Mouse (Mus musculus) adrenal gland, postnatal 25 days (tissue): ENCODE data around the gene Dyrk1a. TPM values are rescaled to one million over a fixed set of nuclear protein-coding genes. Genes with fewer than 3 reads are reported as not detected.

ENCODE experiments used
- DNase-seq: peaks from one replicate; pipeline ENCODE4 v3.0.0; 2021; ENCODE audit warnings: mixed read lengths
- total RNA-seq: library from RNA; stranded (reverse); gene quantifications from 2 replicates; pipeline ENCODE4 v1.2.3, GENCODE M21; 2021

Gene Dyrk1a
- total RNA-seq, 1 experiment from 2014 or later: 76.4 TPM

DNA sequence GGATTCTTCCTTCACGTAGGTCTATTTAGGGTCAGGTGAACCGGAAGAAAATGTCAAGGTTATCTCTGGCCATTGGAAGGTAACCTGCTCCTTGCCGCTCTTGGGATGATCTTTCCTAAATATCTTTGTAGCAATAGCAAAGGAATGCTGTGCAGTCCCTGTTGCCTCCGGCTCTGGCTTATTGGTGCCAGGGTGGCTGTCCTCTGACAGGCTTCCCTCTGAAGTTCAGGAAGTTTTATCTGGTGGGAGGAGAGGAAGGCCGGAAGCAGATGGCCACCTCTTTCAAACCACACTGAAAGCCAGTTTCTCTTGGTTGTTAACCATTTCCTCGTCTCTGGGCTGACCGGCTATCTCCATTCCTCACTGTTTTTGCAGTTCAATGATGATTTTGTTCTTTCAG, 10.5 kb upstream of the Dyrk1a start:
- no peak for DNase-seq

DNA sequence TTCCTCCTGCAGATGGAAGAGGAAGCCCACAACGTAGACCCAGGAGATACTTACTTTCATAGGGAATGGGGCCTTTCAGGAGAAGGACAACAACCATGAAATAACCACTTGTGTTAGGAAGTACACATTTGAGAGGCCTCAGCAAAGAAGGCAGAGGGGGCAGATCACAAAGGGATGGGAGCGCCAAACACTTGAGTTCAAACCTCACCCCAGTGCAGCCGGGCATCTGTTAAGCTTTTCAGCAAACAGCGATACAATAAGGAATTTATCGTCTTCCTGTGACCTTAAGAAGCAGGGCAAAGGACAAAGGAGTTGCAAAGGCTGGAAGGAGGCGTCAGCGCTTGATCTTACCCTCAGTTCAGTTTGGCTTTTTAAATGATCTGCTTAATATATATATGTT, 10.0 kb upstream of the Dyrk1a start:
- no peak for DNase-seq

DNA sequence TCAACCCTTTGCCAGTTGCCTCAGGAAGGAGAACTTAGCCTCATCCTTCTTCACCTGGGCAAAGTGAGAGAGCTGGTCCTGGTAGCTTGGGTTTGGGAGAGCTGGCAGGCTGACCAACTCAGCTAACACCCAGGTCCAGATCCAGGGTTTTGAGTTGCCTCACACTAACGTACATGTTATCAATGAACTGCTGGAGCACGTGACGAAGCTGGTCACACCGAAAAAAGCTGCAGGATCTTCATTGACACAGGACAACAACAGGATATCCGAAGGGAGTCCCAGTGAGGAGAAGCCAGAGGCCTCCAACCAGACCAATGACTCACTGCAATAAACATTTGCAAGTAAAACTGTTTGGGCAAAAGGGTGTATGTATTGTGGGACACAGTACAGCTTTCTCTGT, 9.2 kb upstream of the Dyrk1a start:
- no peak for DNase-seq

DNA sequence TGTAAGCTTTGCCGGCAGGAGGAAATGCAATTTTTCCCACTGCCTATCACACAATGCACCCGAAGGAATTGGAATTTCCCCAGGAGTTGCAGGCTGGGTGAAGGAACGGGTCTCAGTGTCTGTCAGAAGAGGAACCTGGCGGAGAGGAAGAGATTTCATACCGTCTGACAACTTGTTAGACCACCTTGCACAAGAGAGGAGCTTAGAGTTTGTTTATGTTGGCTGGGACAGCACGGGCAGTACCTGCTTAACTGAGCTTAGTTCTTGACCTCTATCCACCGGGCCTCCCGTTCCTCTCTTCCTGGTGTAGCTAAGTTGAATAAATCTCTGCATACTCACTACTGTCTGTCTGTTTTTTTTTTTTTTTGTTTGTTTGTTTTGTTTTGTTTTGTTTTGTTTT, 3.7 kb upstream of the Dyrk1a start:
- no peak for DNase-seq

DNA sequence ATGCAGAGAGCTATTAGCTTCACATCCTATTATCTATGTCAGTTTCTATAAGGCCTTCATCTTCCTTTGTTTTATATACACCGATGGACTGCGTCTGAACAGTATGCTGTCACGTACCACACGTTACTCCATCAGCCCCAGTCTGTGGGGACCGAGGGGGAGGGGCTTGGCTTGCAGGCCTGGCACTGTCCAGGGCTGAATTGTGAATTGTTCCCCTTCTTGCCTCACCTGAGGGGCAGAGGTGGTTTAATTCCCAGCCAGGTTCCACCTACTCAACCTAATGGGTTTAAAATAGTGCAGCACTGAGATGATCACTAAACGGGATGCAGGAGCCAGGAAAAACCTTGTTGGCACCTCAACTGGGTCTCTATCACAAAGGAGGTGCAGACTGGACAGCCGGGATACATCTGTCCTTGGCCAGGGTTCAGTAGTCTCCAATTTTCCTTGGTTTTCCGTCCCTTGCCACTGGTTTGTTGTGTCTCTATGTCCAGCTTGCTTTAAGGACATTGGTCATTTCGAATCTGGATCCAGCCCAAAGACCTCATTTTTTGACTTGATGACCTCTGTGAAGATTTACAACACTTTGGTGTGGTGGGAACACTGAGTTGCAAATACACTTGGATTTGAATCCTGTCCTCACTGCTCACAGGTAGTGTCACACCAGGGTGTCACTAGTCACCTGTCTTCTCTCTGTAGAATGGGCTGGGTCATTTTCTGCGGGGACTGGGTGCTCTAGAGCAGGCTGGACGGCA, 2.8 kb upstream of the Dyrk1a start:
- DNase-seq: no peak

DNA sequence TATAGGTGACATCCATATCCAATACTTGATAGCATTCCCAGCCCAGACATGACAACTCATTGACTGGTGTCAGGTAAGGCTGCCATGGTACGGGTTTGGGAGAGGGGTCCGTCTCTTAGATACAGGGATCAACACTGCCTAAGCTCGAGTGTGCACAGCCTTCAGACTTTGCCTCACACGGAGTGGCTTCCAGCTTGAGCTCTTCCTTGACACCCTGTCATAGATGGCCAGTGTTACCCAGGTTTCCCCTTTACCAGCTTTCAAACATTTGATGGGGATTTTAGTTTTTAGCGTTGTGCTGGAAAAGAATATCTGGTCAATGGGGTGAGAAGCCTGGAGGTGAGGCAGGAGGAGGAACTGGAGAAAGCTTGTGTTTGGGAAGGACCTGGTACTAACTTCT, 2.1 kb upstream of the Dyrk1a start:
- no peak for DNase-seq

DNA sequence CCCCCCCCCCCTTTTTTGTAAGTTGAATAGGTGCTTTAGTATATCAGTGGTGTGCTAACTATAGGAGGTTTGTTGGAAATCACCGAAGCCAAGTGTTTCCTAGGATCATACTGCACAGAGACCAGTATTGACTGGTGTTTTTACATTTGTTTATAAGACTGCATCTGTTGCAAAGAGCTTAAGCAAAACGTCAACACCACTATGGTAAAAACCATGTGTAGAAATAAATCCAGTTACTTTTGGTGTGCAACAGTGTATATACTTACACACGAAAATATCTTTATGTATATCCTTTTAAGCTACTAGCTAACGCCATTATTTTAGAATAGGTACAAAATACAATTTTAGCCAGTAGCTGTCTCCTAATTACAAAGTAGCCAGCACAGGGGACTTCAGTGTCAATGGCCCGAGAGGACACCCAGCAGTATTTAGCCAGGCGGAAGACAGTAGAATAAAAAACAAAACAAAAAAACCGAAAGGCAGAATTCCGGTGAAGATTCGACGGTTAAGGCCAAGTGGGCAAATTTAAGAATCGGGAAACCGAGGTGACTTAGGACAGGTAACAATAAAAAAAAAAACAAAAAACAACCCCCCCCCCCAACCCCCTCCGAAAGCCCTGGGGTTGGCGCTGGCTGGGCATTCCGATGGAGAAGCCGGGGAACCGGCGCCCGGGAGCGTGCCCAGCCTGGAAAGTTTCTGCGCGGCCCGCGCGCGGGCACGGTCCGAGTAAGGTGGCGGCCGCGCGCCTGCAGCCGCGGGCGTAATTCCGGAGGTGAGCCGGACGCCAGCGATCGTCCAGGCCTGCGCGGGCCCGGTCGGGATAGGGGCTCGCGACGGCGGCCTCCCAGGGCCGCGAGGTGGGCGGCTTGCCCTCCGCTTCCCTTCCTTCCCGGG, 1.2 kb upstream of the Dyrk1a start:
- DNase-seq: no peak

DNA sequence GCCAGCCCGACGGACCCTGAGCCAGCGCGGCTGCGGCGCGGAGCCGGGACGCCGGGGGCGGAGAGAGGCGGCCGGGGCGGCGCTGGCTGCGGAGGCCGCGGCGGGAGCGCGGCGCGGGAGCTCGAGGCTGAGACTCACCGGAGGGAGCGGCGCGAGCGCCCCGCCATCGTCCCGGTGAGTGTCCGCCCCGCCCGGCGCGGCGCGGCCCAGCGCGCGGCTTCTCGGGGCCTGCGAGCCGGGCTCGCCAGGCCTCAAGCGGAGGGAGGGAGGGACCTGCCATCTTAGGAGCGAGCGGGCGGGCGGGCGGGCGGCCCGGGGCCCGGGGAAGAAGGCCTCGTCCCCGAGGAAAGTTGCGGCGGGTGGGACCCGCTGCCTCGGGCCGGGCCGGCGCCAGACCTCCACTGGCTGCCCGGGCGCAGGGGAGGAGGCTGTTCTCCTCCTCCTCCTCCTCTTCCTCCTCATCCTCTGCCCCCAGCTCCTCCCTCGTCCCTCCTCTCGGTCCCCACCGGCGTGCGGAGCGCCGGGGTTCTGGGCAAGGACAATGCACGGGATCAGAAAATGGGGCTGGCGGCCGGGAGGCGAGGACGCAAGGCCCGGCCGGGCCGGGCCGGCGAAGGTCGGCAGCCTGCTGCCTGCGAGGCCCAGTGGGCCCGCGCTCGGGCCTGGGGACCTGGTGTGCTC, 691 bp downstream of the Dyrk1a start:
- DNase-seq: peak; percentile 76

DNA sequence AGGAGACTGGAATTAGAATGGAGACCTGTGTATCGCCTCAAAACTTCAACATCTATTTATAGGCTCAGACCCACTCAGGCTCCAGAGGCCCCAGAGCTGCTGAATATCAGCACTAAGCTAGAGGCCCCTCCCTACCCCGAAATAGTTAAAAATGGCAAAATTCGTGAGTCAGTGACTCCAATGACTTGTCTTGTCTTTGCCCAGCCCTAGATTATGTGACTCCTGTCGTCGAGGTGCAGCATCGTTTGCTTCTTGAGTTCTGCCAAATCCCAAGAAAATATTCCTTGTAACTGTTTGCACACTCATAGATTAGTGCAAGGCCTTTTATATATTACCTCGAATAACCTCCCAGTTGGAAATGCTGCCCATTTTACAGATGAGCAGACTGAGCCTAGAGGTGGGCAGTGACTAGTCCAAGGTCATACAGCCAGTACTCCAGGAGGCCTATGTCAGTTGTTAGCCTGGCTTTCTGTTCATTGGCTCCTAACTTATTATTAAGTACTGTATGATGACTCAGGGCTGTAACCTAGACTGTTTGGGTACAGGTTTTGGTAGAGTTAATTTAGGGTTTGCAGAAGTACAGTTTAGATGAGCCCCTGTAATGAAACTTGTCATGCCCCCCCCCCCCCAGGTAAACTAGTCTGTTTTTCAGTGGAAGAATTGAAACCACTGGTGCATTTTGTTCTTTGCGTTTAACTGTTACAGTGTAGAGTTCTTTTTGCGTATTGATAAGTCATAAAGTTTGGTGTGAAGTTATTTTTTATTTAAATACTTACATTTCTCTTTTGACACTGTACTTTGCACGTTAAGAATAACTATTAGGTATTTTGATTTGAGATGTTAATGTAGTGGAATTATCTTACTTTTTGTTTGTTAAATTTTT, 1.5 kb downstream of the Dyrk1a start:
- no peak for DNase-seq

DNA sequence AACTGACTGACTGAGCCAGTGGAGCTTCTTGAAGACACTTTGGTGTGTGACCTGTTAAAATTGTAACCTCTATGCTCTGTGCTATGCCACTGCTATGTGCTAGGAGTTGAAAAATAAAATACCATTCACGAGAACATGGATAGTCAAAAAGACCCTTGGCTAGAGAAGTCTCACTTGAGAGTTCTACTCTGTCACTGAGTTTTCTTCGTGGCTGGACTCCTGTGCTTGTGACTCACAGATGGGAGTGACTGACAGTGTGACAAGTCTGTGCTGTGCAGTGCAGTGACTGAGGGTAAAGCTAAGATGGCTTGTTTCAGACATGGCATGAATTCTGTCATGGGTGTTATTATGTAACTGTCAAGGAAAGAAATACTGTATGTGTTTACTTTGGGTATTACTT, 2.6 kb downstream of the Dyrk1a start:
- DNase-seq: no peak

DNA sequence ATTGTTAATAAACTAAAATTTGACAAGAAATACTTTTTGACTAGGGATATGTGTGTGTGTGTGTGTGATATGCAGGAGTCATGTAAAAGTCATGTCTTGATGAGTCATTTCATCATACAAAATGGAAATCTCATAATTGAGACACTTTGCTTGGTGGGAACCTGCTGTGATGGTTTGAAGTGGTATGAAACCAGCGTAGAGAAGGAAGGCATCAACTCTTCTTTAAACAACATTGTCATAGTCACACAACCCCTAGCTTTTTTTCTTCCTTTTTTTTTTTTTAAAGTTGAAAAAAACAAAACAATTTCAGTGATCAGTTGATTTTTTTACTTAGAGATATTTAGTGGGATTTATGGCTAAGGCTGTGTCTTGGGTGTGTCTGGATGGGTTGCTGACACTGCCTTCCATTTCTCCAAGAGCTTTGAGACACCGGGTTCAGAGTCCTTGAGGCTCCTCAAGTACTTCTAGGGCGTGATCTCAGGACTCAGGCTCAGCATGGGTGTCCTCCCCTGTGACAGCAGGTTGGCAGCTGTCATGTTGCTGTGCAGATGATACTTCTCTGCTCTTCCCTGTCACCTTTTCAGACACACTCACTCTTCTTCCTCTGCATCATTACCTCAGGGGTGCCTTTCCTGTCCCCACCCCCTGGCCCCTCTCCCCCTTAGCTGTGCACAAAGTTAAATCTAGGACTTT, 4.4 kb downstream of the Dyrk1a start:
- DNase-seq: no peak

DNA sequence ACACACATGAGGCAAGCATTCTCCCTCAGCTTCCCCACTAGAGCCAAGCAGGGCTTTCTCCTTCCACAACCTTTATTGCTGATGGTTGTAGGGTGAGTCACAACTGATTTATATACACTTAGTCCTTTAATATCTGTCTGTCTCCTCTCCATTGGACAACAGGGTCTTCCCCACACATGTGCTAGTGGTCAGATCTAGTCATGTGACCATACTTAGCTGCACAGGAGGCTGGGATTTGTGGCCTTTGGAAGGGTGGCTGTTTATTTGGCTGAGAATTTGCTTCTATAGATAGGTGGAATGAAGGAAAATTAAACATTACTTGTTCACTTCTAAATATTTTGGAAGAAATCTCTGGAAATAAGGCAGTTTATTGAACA, 4.9 kb downstream of the Dyrk1a start:
- no peak for DNase-seq

DNA sequence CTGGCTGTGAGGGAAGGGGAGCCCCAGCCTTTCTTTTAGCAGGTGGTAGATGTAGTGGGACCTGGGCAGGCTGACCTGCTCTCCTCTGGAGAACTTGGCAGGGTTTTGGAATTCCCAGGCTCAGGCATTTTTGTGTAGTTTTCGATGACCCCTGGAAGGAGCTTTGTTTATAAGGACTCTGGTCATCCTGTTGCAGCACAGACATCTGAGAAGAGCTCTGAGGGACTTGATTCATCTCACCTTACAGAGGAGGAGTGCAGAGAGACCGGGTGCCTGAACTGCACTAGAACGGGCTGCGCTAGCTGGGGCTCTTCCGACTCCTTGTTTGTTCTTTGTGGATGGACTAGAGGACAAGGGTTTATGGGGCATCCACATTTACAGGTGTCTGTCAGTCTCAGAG, 5.9 kb downstream of the Dyrk1a start:
- DNase-seq: no peak

DNA sequence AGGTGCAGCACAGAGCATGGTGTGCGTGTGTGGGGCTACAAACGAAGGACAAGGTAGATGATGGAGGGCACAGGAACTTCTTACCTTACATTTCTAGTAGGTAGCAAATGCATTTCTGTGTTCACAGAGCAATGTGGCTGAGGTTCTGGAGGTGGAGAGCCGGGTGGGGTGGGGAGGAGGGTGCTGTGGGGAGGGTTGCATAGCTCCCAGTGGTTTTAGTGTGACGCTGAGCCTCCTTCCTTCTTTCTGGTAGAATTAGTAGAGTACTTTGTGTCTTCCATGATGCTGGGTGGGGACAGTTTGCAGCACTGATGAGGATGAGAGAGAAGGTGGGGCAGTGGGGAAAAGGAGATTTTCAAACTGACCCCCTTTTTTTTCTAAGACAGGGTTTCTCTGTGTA, 9.5 kb downstream of the Dyrk1a start:
- no peak for DNase-seq

DNA sequence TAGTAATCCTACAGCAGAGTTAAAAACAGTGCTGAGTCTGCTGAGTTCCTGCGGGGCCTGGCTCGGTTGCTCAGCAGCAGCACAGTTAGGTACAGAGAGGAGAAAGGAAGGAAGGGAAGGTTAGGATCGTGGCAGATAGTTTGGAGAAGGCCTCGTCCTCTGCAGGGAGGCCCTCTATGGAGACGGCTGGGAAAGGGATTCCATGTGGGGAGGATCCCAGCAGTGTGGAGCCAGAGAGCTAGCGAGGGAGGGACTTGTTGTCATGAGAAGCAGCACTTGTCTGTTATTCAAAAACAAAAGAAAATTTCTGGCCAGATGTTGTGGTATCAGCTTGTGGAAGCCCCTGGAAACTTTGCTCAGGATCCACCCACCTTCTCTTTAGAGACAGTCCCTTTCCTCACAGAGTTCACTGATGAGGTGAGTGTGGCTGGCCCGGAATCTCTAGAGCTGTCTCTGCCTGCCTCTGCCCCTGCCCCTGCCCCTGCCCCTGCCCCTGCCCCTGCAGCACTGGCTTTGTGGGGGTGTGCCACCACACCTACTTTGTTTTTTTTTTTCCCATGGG, 11.1 kb downstream of the Dyrk1a start:
- no peak for DNase-seq

DNA sequence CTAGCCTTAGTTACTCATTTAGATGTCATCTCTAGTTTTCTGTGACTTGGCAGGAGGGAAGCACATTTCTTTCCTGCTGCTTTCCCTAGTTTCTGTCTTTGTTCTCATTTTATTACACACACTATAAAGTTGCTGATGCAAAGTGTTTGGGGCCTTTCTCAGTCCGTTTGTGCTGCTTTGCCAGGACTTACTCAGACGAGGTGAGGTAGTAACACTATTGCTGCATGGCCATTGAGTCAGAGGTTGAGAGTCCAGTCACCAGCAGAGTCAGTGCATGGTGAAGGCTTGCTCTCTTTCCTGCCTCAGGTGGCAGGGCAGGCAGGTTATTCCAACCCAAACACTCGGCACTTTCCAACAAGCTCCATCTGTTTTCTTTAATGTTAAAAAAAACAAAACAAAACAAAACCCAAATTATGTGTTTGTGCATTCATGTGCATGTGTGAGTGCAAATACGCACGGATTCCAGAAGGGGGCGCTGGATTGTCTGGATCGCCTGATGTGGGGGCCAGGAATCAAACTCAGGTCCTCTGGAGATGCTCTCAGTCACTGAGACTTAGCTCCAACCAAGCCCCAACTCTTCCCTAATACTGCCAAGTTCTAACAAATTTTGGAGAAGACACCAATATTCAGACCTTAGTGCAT, 16.7 kb downstream of the Dyrk1a start:
- DNase-seq: no peak

DNA sequence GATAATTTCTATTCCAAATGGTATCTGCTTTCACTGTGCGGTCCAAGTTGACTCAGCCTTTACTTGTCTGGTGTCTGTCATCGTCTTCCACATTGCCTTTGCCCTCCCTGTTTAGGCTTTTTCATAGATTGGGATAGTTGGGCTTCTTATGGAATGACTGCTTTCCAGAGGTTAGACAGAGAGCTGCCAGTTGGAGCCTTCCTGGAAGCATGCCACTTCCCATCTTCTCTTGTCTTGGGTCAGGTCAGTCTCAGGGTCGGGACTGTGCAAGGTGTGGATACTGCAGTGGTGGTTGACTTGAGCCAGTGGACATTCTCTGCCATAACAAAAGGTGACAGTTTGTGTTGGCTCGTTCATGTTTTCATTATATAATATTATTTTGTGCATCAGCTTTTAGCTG, 17.7 kb downstream of the Dyrk1a start:
- DNase-seq: no peak

DNA sequence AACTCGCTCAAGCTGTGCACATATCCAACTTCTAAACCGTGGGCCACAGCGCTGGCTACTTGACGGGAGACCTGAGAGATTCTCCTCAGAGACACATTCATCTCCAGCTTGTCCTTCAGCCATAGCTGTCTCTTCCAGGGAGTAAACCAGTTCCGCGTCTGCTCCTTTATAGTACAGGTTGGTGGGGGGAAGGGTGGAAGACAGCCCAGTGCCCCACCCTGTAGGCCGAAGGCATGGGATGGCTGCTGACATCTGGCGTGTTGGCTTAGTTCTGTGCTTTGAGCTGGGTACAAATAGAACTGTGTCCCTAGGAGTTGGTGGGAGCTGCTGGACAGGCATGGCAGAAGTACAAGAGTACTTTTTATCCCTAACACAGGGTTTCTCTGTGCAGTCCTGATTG, 18.4 kb downstream of the Dyrk1a start:
- no peak for DNase-seq

DNA sequence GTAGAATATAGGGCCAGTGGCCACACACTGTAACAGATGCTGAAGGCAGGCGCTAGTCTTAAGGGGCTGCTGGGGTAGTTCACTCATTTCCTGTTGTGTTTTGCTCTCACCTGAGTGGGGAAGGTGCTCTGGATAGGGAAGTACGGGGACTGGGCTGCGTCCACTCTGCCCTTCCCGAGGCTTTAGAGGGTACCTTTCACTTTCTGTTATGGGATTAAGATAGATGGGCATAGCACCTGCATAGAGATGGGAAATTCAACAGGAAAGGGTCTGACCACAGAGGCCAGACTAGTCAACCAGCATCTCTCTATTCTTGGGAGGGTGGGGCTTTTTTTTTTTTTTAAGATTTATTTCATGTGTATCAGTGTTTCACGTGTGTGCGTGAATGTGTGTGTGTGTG, 19.2 kb downstream of the Dyrk1a start:
- DNase-seq: no peak

DNA sequence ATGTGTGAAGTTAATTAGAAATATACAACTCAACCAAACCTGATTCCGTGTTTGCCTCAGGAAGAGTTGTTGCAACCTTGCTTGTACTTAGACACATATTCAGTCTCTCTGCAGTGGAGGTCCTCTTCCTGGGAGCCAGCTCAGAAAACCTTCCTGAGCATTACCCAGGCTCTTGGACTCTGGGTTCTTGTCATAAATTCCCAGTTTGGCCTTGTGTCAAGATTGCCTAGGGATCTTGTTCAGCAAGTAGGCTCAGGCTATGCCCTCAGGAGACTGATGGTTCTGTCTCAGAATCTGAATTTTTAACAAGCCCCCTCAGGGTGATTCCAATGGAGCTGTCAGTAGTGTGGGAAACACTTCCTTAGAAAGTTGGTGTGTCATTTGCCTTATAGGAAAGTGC, 19.8 kb downstream of the Dyrk1a start:
- DNase-seq: no peak

DNA sequence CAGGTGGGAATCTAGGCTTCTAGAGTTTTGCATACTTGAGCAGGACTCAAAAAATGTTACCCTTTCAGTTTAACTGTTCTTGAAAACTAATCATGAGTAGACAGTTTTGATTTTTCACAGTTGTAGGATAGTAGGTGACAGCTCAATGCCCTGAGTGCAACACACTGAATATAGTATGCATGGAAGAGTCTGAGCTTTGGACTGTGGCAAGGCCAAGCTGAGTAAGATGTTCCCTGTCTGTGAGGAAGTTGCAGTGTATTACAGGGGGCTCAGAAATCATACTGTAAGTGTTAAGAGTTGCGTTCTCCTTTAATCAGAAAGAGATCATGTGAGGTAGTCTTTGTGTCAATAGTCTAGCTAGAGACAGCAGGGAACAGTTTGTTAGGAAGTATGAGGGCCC, 20.4 kb downstream of the Dyrk1a start:
- no peak for DNase-seq
